Mouse (Mus musculus): Measurements from ENCODE around the gene Arrb1.

Gene Arrb1

DNA sequence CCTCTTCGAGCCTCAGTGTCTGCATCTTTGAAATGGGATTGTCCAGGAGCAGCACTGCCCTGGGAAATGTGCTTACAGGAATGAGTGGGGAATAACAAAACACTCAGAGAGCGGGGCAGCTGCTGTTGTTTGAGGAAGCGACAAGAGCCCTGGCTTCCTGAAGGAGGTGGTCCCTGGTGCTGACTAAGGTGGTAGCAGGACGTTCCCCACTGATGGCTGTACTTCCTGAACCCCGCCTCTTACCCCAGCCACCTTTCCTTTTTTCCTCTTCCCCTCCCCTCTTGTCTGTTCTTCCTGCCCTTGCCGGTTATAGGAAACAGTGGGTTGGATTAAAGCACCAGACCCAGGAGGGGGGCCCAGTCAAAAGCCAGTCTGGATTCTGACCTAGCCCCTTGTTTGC lies 45.0 kb downstream of the Arrb1 start:
- DNase-seq, result no peak

DNA sequence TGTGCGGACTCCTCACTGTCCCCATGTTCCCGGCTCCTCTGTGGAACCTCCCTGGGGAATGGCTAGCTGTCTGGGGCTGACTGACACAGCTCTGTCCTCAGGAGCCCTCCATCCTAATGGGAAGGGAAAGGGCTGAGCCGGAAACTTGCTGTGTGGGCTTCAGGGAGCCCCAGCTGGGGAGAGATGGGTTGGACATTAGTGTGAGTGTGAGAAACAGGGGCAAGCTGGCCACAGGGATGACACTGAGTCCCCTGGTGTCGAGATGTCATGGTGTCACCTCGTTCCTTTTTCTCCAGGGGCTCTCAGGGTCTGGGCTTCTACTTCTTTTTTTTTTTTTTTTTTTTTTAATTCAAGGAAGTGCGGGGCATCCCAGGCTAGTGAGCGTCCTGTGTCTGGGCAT lies 47.0 kb downstream of the Arrb1 start:
- DNase-seq, result no peak

- DNase-seq, result peak; percentile 48 to 53
Observed at GRCm38 (mm10) chr7:99582867-99583266, 47.6 kb downstream of the Arrb1 start.

DNA sequence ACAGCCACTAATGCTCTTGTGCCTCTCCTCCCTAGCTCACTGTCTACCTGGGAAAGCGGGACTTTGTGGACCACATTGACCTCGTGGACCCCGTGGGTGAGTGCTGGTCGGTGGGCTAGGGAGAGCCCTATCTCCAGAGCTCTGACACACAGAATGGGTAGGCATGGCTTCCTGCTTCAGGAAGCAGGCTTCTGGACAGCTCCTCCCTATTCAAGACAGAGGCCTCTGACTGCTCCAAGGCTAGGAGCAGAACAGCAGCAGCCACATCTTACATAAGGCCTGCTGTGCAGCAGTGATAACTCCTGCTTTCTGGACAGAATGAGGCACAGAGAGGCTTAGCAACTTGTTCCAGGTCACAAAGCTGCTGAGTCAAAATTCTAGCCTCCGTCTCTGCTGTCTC lies 48.4 kb downstream of the Arrb1 start:
- DNase-seq, result no peak

DNA sequence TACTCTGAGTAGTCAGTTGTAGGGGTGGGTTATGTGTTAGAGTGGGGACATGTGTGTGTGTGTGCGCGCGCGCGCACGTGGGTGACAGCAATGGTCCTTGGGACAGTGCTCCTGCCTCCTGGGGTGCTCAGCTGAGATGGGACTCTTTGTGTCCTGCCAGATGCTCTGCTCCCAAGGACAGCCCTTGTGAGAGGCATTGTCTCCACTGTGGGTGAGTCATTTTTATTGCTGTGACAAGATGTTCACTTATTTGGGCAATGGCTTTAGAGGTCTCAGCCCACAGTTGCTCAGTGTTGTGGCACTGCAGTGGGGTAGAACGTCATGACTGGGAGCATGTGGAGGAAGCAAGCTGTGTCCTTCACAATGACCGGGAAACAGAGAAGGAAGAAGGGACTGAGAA lies 50.7 kb downstream of the Arrb1 start:
- DNase-seq, result no peak

DNA sequence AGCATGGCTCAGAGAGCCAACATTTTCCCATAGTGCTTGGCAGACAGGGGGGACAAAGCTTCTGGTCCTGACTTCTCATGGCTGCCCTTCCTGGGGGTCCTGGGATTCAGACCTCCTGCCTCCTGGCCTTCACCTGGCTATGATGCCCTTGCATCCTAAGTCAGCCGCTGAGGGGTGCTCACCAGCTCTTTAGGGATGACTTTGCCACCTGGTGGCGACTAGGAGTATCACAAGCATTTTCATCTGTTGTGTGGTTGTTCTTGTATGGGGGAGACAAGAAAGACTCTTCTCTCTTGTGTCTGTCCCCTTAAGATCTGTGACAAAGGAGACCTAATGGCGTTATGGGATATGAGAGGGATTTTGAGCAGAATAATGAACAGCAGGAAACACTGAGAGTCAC lies 54.8 kb downstream of the Arrb1 start:
- DNase-seq, result peak; percentile 72 to 84

- no peak for DNase-seq
Observed at GRCm38 (mm10) chr7:99590646-99591045, 55.4 kb downstream of the Arrb1 start.

GRCm38 (mm10) chr7:99592669-99593068 lies 57.4 kb downstream of the Arrb1 start:
- DNase-seq, result no peak

GRCm38 (mm10) chr7:99593868-99594803 lies 58.9 kb downstream of the Arrb1 start:
- DNase-seq, result no peak

DNA sequence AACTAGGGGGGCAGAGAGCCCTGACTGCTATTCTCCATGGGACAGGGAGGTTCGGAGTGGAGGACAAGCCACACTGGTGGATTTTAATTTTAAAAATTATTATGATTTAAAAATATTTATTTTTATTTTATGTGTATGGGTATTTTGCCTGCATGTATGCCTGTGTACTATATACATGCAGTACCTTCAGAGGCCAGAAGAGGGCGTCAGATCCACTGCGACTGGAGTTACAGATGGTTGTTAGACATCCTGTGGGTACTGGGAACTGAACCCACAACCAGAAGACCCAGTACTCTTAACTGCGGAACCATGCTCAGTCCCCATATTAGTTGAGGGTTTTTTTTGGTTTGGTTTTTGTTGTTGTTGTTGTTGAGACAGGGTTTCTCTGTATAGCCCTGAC lies 63.5 kb downstream of the Arrb1 start:
- DNase-seq, result no peak

DNA sequence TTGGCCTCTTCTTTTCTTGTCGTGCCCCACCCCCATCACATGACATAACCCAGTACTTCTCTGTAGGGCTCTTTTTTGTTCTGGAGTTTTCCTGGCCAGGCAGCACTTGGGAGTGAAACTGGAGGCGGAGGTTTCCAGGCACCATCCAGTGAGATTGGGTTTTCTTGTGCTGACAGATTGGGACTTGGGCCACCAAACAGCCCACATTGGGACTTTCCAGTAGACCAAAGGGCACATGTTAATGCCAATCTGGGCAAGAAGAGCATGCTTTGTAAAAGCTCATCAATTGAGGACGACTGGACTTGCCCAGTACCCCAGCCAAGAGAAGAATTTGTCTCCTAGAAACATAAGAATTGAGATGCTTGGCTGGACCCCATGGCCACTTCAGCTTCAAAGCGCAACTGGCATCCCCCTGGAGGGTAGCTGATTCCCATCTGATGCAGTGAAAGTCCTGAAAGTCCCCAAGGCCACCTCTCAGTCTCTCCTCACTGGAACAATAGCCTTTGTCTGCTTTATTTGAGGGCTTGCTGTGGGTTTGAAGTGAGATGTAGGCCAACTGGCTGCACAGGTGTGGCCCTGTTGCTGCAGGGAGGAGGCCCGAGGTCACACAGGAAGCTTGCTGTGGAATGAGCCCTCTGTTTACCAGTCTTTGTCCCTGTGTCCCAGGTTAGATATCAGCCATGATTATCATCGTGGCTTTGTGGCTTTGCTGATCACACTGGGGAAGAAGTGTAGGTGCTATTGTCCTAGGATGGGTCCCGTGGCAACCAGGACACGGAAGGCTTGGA lies 68.8 kb downstream of the Arrb1 start:
- DNase-seq, result no peak

GRCm38 (mm10) chr7:99605058-99605457 lies 69.8 kb downstream of the Arrb1 start:
- DNase-seq, result no peak

- DNase-seq, result no peak
Observed at GRCm38 (mm10) chr7:99606303-99606702, 71.0 kb downstream of the Arrb1 start.

GRCm38 (mm10) chr7:99606766-99607165 lies 71.5 kb downstream of the Arrb1 start:
- no peak for DNase-seq

- no peak for DNase-seq
Observed at GRCm38 (mm10) chr7:99607632-99608031, 72.4 kb downstream of the Arrb1 start.

GRCm38 (mm10) chr7:99618264-99618663 lies 83.0 kb downstream of the Arrb1 start:
- no peak for DNase-seq

- DNase-seq, result peak; percentile 24 to 67
Observed at GRCm38 (mm10) chr7:99618860-99619259, 83.6 kb downstream of the Arrb1 start.

GRCm38 (mm10) chr7:99625722-99626375 lies 90.6 kb downstream of the Arrb1 start:
- peak; percentile 85 to 92 for DNase-seq

DNA sequence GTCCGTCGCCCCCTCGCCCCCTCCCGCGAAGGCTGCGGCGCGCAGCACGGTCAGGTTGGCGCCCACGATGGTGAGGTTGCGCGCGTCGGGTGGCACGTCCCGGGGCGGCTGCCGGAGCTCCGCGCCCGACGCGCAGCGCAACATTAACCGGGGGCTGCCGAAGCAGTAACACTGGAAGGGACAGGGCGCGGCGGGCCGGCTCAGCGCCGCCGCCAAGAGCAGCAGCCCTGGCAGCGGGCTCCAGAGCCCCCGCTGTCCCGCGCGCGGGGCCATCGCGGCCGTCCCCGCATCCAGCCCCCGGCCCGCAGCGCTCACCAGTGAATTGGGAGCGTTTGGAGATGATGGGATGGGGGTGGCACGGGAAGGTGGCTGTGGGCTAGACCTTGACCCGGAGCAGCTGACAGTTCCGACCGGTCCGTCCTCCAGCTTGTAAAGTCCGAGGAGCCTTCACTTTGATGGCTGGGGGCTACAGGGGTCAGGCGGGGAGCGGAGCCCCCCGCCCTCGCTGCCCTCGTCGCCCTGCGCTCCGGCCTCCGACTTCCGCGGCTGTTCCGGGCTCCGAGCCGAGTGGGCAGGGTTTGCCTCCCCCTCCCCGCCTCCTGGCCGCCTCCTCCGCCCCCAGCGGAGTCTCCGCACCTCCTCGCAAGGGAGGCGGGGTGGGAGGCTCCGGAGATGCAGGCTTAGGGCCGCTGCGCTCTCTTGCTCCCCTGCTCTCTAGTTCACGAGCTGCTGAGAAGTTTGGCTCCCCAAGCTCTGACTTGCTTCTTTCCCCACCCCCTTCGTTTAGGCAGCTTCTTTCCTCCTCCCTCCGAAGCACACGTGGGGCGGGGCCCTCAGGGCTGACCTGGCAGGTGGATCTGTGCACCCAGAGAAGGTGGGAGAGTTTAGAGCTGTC lies 91.4 kb downstream of the Arrb1 start, which contains the start of gene Tpbgl:
Tpbgl (minus strand) TSS at position 728 of the 895 bp plus-strand sequence.
- DNase-seq, result peak; percentile 66 to 82

- no peak for DNase-seq
Observed at GRCm38 (mm10) chr7:99627366-99627765, 92.1 kb downstream of the Arrb1 start.

DNA sequence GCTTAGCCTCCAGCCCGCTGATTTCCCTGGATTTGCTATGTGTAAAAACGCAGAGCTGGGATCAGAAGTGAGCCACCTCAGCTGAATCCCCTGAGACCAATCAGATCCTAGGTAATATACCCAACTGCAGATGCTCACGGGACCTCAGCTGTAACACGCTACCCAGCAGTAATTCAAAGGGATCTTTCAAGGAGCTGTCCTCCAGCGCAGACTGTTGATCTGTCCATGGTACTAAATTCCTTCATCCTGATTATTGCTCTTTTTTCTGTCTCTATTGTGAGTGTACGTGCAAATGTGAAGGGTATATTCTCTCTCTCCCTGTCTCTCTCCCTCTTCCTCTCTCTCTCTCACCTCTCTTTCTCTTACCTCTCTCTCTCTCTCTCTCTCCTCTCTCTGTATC lies 97.0 kb downstream of the Arrb1 start:
- DNase-seq, result no peak

All from kidney, postnatal 36 days (tissue).